Mouse (Mus musculus): ENCODE data around the gene Psme2. TPM values are rescaled to one million over a fixed set of nuclear protein-coding genes. Genes with fewer than 3 reads are reported as not detected.

Psme2 gene
- polyA plus RNA-seq, 1 experiment from 2014 or later: 199 TPM

DNA sequence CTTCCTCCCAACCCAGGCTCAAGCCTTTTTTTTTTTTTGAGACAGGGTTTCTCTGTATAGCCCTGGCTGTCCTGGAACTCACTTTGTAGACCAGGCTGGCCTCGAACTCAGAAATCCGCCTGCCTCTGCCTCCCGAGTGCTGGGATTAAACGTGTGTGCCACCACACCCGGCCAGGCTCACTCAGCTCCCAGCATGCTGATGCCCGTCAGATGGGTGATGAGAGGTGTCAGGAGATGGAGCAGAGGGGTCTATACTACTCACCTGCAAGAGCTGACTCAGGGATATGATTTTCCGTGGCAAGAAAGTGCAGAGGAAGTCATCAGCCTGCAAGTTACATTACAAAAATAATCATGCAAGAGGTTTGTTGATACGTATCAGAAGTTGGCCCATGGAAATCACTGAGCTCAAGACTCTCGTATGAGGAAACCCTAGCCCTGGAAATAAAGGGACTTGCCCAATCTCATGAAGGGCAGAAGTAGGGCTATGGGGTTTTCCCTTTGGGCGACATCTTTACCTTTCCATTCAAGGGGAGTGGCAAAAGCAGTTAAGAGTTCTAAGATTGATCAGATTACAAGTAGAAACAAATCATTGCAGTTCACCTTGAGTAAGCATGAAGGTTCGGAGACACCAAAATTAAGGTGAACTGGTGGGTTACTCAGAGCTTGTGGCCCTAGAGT is 1.0 kb downstream of the Psme2 start:
- WGBS: 90% methylated on average over 11 of the region's 11 CpGs
- Histone ChIP-seq H3K4me1 (replicated peaks) (peaks cover 45% of the 10 kb centered on the region), H3K4me3 (peak overlapping the region; percentile 72), H3K27me3 (no peaks in the 10 kb centered on the region), H3K9ac (peak overlapping the region; percentile 91), H3K4me2 (peak overlapping the region; percentile 93), H3K27ac (replicated peaks) (peak overlapping the region; percentile 96; the same call in 1 of the 2 replicates), H3K9me3 (no peaks in the 10 kb centered on the region), H3K36me3 (peaks cover 29% of the 10 kb centered on the region)
- ATAC-seq (ENCODE audit: low read depth): no peak

DNA sequence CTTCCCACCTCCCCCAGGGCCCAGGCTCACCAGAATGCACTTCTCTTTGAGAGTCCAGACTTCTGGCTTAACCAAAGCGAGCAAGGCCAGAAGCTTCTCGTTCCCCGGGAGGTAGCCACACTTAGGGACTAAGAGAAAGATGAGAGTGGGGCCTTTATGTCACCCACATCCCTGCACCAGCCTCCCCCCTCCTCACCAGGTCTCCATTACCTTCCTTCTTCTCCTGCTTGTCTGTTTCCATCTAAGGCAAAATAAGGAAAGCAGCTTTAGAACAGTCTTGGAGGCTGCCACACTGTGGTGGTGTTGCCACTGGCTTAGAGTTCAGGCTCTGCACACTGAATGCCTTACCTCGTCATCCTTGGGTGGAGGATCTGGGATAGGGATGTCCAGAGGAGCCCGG is 1.6 kb downstream of the Psme2 start:
- Histone ChIP-seq H3K27ac (replicated peaks) (no peak overlapping the region), H3K4me3 (no peak overlapping the region), H3K36me3 (peaks cover 22% of the 10 kb centered on the region), H3K27me3 (no peaks in the 10 kb centered on the region), H3K9ac (no peak overlapping the region), H3K4me2 (no peak overlapping the region), H3K4me1 (replicated peaks) (peaks cover 52% of the 10 kb centered on the region), H3K9me3 (no peaks in the 10 kb centered on the region)
- no peak for ATAC-seq (ENCODE audit: low read depth)
- WGBS: 90% methylated on average over 5 of the region's 5 CpGs

DNA sequence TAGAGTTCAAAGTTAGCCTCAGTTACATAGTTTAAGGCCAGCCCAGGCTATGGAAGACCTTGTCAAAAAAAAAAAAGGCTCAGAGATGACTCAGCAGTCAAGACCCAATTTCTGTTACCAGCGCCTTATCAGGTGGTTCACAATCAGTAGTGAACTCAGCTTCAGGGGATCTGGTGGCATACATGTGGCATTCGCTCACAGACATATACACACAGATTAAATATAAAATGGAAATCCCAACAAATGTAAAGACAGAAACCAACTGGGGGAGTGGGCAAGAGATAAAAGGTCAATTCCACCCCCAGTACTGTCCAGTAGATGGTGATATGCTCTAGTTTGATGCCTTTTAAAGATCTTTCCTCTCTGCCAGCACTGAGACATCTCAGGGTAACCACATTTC is 4.8 kb downstream of the Psme2 start:
- Histone ChIP-seq H3K4me1 (replicated peaks) (peaks cover 32% of the 10 kb centered on the region), H3K9ac (no peak overlapping the region), H3K4me3 (no peak overlapping the region), H3K4me2 (no peak overlapping the region), H3K27me3 (no peaks in the 10 kb centered on the region), H3K36me3 (peaks cover 28% of the 10 kb centered on the region), H3K9me3 (no peaks in the 10 kb centered on the region), H3K27ac (replicated peaks) (no peak overlapping the region)
- ATAC-seq (ENCODE audit: low read depth): no peak
- WGBS: 92% methylated on average over 2 of the region's 2 CpGs

DNA sequence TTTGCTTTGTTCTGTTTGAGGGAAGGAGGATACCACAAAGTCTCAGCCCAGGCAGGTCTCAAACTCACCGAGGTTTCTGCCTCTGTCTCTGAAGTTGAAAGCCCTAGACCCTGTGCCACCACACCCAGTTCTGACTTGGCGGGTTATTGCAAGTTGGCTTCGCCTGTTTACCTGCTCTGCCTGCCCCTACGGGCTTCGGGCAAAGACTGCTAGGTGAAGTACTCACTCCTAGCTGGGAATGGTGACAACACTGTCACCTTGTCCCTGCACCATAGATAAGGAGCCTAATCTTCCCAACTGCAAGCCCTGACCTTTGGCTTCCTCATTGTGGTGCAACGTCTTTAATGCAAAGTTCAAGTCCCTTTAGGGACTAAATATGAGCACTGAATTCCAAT is 5.3 kb downstream of the Psme2 start:
- Histone ChIP-seq H3K4me3 (peak overlapping the region; percentile 48; the same call in 1 of the 2 replicates), H3K9ac (no peak overlapping the region; the same call in 1 of the 2 replicates), H3K27me3 (no peaks in the 10 kb centered on the region), H3K27ac (replicated peaks) (no peak overlapping the region), H3K36me3 (peaks cover 33% of the 10 kb centered on the region), H3K9me3 (no peaks in the 10 kb centered on the region), H3K4me2 (peak overlapping the region; percentile 66), H3K4me1 (replicated peaks) (peaks cover 32% of the 10 kb centered on the region)
- ATAC-seq (ENCODE audit: low read depth): no peak
- WGBS: 66% methylated on average over 6 of the region's 6 CpGs

DNA sequence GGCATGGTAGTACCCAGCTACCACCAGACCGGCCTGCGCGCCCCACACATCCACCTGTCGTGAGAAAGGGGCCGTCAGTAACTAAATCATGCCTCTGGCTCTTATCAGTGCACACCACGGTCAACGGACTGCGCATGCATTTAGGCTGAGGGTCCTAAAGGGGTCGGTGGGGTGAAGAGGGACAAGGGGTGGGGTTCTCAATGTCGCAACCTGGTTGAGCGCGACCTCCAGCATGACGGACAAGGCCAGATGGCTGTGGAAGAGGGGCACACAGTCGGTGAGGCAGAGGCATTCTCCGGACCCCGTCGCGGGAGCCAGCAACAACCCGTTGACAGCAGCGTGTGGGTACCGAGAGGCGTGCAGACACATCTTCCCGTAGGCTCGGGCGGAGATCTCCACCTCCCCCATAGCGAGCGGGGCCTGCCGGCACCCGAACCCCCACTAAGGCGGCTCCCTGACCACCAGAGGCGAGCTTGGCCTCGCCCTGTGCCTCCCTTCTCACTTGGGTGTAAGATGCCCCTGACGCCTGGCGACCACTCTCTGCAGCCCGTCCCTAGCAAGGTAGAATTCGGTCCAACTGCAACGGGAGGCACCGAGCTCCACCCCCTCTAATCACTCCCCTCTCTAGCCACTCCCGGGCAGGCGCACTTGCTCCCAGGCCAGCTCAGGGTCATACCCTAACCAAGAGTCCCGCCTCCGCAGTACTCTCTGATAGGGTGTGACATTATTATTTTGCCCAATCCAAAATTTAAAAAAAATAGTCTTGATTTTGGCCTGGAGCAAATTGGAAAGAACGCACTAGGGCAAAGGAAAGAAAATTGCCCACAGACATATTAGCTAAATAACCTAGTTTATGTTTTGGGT is 6.0 kb downstream of the Psme2 start, which contains the start of gene Emc9:
Gene Emc9, minus strand, starts transcription at position 601 of the 864 bp plus-strand sequence.
- peak within 1 kb of the TSS; percentile 66 for H3K4me2 ChIP-seq
- peak within 1 kb of the TSS; percentile 52; the same call in 1 of the 2 replicates for H3K27ac ChIP-seq (replicated peaks)
- H3K9me3 ChIP-seq: no peaks in the 10 kb centered on the region
- no peaks in the 10 kb centered on the region for H3K27me3 ChIP-seq
- H3K4me3 ChIP-seq: peak within 1 kb of the TSS; percentile 48
- ATAC-seq (ENCODE audit: low read depth): peak; percentile 68
- WGBS: 2% methylated on average over 43 of the region's 43 CpGs
- peak within 1 kb of the TSS; percentile 79 for H3K9ac ChIP-seq
- H3K36me3 ChIP-seq: peaks cover 40% of the 10 kb centered on the region
- peaks cover 26% of the 10 kb centered on the region for H3K4me1 ChIP-seq (replicated peaks)

DNA sequence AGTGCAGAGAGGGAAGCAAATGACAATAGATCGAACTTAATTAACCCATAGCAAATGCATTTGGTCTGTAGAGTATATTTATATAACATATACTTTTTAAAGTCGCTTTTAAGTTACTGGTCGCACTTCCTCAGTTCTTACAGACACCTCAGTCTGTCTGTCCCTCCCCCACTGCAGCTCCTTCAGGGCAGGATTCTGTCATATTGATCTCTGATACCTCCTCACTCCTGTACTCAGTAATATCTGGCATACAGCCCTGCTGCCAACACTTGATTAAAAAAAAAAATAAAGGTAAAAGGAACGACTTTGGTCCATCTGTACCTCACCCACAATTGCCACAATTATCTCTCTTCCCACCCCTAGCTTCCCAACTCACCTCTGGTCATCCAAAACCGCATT is 6.6 kb downstream of the Psme2 start:
- Histone ChIP-seq H3K27me3 (no peaks in the 10 kb centered on the region), H3K4me2 (peak overlapping the region; percentile 66), H3K27ac (replicated peaks) (0 out of 2 replicates have a peak overlapping the region, but pooled peaks have one; percentile 52), H3K4me1 (replicated peaks) (peaks cover 26% of the 10 kb centered on the region), H3K36me3 (peaks cover 41% of the 10 kb centered on the region), H3K4me3 (peak overlapping the region; percentile 48), H3K9me3 (no peaks in the 10 kb centered on the region), H3K9ac (peak overlapping the region; percentile 79)
- 37% methylated on average over 5 of the region's 5 CpGs for WGBS
- no peak; the same call in 1 of the 2 replicates for ATAC-seq (ENCODE audit: low read depth)

DNA sequence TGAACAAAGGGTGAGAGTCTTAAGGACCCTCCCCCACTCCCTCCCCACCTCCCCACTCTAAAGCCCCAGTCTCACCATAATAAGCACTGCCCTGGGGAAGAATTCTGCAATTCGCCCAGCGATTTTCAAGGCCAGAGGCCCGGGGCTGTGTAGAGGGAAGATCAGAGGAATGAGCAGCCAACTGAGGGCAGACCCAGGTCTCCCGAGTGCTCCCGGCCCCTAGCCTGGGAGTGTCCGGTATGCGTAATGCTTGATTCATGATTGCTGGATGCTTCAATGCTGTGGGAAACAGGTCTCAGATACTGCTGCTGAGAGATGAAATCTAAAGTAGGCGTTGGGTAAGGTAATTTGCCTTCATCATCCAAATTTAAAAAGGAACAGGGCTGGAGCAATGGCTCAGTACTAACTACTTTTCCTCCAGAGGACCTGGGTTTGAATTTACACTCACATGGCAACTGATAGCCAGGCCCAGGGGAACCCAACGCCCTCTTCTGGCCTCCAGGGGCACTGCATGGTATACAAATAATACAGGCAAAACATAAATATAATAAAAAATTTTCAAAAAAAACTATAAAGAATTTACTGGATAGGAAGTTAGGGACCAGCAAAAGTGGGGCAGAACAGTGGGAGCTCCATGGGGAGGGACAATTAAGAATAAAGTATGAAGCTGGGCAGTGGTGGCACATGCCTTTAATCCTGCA is 8.8 kb downstream of the Psme2 start:
- WGBS: 77% methylated on average over 9 of the region's 9 CpGs
- Histone ChIP-seq H3K4me3 (no peak overlapping the region), H3K9me3 (no peaks in the 10 kb centered on the region), H3K27me3 (no peaks in the 10 kb centered on the region), H3K4me1 (replicated peaks) (peaks cover 35% of the 10 kb centered on the region), H3K36me3 (peaks cover 27% of the 10 kb centered on the region), H3K9ac (no peak overlapping the region), H3K27ac (replicated peaks) (no peak overlapping the region), H3K4me2 (no peak overlapping the region)
- no peak for ATAC-seq (ENCODE audit: low read depth)

DNA sequence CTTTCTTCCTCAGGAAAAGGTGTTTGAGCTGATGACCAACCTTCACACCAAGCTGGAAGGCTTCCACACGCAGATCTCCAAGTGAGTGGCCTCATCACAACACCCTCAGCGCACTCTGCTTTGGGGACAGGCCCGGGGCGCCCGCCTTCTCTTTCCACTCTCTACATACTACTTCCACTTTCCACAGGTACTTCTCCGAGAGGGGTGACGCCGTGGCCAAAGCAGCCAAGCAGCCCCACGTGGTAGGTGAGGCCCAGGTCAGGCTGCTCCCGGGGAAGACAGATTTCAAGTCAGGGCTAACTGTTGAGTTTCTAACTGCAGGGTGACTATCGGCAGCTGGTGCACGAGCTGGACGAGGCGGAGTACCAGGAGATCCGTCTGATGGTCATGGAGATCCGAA is 10.2 kb downstream of the Psme2 start:
- no peaks in the 10 kb centered on the region for H3K27me3 ChIP-seq
- 95% methylated on average over 16 of the region's 16 CpGs for WGBS
- peaks cover 35% of the 10 kb centered on the region for H3K4me1 ChIP-seq (replicated peaks)
- H3K4me2 ChIP-seq: no peak overlapping the region
- peaks cover 25% of the 10 kb centered on the region for H3K36me3 ChIP-seq
- ATAC-seq (ENCODE audit: low read depth): no peak
- H3K27ac ChIP-seq (replicated peaks): no peak overlapping the region
- H3K9ac ChIP-seq: no peak overlapping the region
- H3K9me3 ChIP-seq: no peaks in the 10 kb centered on the region
- no peak overlapping the region for H3K4me3 ChIP-seq

DNA sequence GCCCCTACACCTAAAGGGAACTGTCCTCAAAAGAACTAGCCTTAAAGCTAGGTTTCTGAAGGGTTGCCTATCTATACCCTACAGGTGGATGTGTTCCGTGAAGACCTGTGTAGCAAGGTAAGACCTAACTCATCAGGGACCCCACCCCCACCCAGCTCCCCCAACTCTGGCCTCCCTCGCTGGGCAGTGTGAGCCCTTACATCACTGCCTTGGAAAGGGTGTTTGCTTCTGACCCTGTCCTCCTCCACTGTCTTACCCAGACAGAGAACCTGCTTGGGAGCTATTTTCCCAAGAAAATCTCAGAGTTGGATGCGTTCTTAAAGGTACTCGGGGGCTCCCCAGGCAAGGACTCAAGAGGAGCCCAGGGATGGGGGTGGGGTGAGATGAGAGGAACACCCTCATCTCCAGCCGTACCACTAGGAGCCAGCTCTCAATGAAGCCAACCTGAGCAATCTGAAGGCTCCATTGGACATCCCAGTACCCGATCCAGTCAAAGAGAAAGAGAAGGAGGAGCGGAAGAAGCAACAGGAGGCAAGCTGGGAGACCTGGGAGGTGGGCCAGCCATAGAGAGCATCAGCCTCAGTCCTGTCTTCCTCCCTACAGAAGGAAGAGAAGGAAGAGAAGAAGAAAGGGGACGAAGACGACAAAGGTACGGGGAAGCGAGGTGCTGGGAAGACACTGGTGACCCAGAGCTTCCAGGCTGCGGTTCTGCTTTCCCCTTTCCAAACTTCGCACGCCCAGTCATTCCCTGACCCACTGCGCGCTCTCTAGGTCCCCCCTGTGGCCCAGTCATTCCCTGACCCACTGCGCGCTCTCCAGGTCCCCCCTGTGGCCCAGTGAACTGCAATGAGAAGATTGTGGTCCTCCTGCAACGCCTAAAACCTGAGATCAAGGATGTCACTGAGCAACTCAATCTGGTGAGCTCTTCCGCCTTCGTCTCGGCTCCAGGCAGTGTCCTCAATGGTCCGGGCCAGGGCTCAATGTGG is 11.1 kb downstream of the Psme2 start:
- no peak for ATAC-seq (ENCODE audit: low read depth)
- Histone ChIP-seq H3K4me3 (no peak overlapping the region), H3K27ac (replicated peaks) (no peak overlapping the region), H3K27me3 (no peaks in the 10 kb centered on the region), H3K4me1 (replicated peaks) (peaks cover 26% of the 10 kb centered on the region), H3K9ac (no peak overlapping the region), H3K9me3 (no peaks in the 10 kb centered on the region), H3K36me3 (peaks cover 25% of the 10 kb centered on the region), H3K4me2 (0 out of 2 replicates have a peak overlapping the region, but pooled peaks have one; percentile 82)
- WGBS: 89% methylated on average over 23 of the region's 23 CpGs

DNA sequence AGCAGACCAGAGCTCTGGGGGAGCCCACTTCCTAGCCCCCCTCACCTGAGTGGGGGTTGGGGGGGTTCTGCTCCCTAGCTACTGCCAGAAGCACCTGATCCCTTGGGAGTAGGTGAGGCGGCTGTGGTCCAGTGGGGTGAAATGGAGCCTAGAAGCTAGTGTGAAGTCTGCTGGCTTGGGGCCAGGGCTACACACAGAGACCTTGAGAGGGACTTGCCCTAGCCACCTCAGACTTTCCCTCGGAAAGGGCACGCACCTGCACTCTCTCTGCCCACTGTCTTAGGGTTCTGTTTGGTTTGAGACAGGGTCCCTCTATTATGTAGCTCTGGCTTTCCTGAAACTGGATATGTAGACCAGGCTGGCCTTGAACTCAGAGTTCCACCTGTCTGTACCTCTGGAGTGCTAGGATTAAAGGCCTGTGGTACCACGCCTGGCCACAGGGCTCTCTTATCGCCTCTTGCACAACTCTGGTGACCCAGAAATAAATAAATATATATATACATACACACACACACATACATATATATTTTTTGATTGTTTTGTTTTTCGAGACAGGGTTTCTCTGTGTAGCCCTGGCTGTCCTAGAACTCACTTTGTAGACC is 12.1 kb downstream of the Psme2 start:
- WGBS: 34% methylated on average over 6 of the region's 6 CpGs
- peak; percentile 42 for ATAC-seq (ENCODE audit: low read depth)

More for the DNA sequence above, 12.1 kb downstream of the Psme2 start:
- Histone ChIP-seq H3K4me3 (peak overlapping the region; percentile 72), H3K36me3 (peaks cover 25% of the 10 kb centered on the region), H3K27me3 (no peaks in the 10 kb centered on the region), H3K4me2 (peak overlapping the region; percentile 82), H3K9ac (peak overlapping the region; percentile 93), H3K4me1 (replicated peaks) (peaks cover 20% of the 10 kb centered on the region), H3K9me3 (no peaks in the 10 kb centered on the region), H3K27ac (replicated peaks) (peak overlapping the region; percentile 86)
